Mouse (Mus musculus) gastrocnemius, postnatal 25 days (tissue): ENCODE measurements at regions not wholly inside any gene's neighbourhood (a gene's known extent, or its start where the extent isn't known, plus 50 kb on each side); places are given as distances from the start of the nearest gene placed in this dataset.

Source experiments
- DNase-seq: peaks from one replicate; pipeline ENCODE4 v3.0.0; 2022

GRCm38 (mm10) chr7:136378321-136378720 lies 516.1 kb upstream of the Mgmt start:
- DNase-seq: no peak

- DNase-seq: no peak
Measured at GRCm38 (mm10) chr7:136379319-136379718, 515.1 kb upstream of the Mgmt start.

DNA sequence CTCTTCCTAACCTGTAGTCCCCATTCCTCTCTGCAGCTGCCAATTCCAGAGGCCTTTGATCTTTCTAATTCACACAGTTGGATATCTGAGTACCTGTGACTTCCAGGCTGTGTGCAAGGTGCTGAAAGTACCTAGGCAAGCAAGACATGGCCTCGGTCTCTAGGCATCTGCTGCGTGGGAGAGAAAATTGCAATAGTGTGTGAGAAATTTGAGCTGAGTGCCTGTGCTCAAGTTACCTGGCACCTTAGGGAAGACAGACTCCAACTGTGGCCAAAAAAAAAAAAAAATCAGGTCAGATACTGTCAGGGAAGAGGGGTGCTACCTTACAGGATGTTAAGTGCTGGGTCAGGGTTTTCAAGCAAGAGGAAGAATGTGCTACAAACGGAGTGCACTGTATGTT lies 514.7 kb upstream of the Mgmt start:
- DNase-seq: no peak

DNA sequence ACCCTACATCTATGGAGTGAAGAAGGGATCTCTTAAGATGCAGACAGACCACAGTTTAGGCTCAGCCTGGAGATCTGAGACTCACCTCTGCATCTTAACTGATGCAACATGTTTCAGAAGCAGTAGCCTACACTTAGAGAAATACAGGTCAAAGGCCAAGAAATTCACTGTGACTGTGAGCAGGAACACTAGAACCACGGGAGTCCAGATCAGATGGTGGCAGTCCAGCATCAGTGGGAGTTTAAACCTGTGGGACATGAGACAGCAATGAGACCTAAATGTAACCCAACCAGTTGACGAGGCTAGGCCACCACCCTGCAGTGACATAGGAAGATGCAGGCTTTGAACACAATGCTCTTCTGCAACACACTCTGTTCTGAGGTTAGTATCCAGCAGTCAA lies 511.1 kb upstream of the Mgmt start:
- no peak for DNase-seq

DNA sequence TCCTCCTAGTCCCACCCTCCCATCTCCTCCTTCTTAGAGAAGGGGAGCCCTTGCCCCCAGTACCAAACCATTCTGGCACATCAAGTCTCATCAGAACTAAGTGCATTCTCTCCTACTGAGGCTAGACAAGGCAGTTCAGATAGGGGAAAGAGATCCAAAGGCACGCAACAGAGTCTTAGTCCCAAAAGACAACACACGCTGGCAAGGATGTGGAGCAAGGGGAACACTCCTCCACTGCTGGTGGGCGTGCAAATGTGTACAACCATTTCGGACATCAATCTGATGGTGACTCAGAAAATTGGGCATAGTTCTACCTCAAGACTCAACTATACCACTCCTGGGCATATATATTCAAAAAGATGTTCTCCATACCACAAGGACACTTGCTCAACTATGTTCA lies 506.7 kb upstream of the Mgmt start:
- no peak for DNase-seq

GRCm38 (mm10) chr7:136390066-136390465 lies 504.3 kb upstream of the Mgmt start:
- no peak for DNase-seq

GRCm38 (mm10) chr7:136393454-136393853 lies 501.0 kb upstream of the Mgmt start:
- DNase-seq: no peak

DNA sequence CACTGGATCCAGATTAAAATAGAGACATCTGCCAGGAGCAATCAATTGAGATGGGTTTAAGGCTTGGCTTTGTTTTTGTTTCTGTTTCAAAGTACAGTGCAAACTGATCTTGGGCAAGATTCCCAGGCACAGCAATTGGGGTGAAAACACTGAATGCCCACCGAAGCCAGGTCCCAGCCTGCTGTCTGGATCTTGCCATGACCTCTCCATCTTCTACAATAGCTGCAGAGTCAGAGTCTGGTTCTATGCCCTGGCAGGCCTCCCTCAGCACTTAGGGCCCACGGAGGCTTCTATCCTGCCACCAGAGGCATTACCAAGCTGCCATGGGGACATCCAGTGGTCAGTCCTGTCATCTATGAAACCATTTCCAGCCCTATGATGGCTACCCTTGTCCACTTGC lies 498.6 kb upstream of the Mgmt start:
- DNase-seq: no peak

- no peak for DNase-seq
Measured at GRCm38 (mm10) chr7:136397101-136397500, 497.3 kb upstream of the Mgmt start.

GRCm38 (mm10) chr7:136402688-136403597 lies 491.5 kb upstream of the Mgmt start:
- DNase-seq: no peak

- no peak for DNase-seq
Measured at GRCm38 (mm10) chr7:136405391-136405790, 489.0 kb upstream of the Mgmt start.

- DNase-seq: peak; percentile 42
Measured at GRCm38 (mm10) chr7:136406258-136407100, 487.9 kb upstream of the Mgmt start.

DNA sequence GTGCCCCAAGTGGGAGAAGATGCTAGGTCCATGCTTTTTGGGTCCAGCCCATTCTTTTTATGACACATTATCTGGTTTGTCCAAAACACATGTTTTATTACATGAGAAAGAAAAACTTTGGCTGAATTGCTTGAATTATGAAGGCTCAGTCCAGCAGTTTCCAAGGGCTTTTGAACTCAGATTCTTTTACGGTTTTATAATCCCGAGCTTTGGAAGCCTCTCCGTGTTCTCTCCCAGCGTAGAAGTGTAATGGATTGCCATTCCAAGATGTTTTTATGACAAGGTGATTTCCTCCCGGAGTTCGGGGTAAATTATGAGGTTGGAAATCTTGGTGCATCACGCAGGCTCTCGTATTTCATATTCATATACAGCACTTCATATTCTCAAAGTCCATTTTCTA lies 479.6 kb upstream of the Mgmt start:
- no peak for DNase-seq

DNA sequence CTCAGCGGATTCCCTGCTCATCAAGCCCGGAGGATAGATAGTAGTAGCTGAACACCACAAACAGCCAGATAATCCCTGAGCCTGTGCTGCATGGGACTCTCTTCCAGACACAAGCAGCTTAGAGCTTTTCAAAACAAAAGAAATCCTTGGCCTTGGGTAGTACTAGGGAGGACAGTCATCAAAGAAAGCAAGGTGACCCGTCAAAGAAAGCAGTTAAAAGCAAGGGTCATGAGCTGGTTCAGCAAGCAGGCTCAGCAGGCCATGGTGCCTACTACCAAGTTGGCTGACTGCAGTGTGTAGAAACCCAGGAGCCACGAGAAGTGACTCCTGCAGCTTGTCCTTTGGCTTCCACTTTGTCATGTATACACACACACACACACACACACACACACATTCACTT lies 477.1 kb upstream of the Mgmt start:
- DNase-seq: no peak

GRCm38 (mm10) chr7:136423846-136424531 lies 470.4 kb upstream of the Mgmt start:
- no peak for DNase-seq

DNA sequence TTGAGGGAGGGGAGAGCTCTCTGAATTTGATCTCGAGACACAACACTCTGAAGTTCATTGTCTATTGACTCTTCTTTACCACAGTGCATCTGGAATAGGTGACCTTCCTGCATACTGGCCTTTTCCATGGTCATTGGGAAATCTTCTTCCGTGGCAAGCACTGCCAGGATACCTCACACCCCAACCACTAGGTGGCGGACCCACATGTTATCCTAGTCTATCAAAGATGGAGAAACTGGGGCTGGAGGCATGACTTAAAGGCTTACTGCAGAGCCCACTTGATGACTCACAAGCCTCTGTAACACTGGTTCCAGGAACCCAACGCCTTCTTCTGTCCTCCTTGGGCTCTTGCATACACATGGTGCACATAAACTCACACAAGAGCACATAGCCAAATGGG lies 467.2 kb upstream of the Mgmt start:
- DNase-seq: no peak

GRCm38 (mm10) chr7:136430085-136431011 lies 464.1 kb upstream of the Mgmt start:
- no peak for DNase-seq

DNA sequence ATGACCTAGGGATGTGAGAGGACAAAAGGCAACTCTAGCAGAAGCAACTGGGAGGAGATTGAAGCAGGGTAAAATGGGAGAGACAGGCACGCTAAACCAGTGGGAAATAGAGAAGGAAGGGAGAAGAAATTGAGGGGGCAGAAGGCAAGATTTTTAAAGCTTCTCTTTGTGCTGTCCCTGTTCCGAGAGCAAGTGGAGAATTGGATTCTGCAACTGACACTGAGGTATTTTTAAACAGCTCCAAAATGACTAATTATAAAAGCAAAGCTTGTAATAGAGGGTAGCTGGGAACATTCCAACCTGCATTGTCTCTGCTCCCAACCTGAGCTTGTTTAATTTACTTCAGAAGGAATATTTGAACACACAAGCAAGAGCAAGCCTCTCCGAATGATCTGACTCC lies 460.7 kb upstream of the Mgmt start:
- DNase-seq: no peak

DNA sequence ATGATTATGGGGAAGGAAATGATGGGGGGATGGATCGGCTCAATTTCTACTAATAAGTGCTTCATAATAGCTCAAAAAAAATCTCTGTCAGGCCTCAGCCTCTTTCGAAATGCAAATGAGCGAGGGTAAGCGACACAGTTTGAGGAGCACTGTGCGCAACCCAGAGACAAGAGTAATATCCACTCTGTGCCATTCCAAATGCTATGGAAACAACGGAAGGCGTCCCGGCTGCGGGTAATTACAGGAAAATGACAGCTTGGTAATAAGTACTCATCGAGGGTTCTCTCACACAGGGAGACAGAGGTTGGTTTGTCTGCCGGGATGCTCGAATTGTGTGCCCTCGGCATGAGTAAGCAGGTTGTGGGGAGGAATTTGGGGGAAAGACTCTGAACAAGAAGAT lies 459.9 kb upstream of the Mgmt start:
- no peak for DNase-seq

- no peak for DNase-seq
Measured at GRCm38 (mm10) chr7:136443436-136443835, 451.0 kb upstream of the Mgmt start.

GRCm38 (mm10) chr7:136445091-136445490 lies 449.3 kb upstream of the Mgmt start:
- no peak for DNase-seq

GRCm38 (mm10) chr7:136449286-136449685 lies 445.1 kb upstream of the Mgmt start:
- no peak for DNase-seq
